Mouse (Mus musculus): ENCODE results near the gene Gabra5. TPM values are rescaled to one million over a fixed set of nuclear protein-coding genes. Genes with fewer than 3 reads are reported as not detected.

The Gabra5 gene
- 10 to 100 TPM; 40.3 to 50.8 TPM for total RNA-seq (2021)

DNA sequence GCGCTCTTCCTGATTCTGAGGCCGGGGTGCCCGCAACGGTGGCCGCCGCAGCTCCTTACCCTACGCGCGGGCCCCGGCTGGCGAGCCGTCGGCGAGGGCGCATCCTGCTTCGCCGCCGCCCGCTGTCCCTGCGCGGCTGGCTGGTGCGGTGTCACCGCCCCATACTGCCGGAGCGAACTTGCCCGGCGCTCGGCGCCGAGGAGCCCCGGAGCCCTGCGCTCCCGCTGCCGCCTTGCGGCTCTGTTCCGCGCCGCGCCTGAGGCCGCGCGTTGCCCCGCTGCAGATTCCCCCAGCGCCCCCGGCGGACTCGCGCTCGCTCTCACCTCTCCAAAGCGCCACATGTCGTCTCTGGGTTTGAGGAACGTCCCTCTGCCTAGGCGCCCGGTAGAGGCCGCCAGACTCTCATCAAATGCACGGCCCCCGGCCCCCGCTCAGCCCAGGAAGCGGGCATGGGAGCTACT lies at the start of gene Gabra5:
Gene Gabra5, minus strand, starts transcription at position 379 of the 461 bp plus-strand sequence.
- intact Hi-C loops (cut with DNase I), result loop anchor here (5.0 to 10.0 kb wide), 2 partner anchors 1235 to 1573 kb away; no protein-coding TSS in a partner anchor

DNA sequence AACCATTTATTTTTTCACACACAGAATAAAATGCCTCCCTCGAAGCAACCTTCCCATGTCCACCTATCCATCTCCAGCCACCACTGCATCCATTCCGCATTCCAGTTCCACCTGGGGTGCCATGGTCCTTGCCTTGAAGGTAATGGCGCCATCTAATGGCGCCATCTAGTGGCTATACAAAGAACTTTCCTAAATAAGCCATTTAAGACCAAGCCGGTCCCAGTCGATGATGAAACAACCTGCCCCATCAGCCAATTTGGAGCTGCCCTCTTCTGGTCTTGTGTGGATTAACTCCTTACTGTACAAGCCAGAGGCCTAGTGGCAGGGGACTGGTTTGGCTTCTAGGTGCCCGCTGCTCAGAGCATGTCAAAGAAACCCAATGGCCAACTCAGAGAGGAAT lies 28.7 kb upstream of the Gabra5 start:
- intact Hi-C loops (cut with DNase I), result no loop called here
- DNase-seq (ENCODE audit: low spot score in 2 of 2), result no peak

More for the DNA sequence above, at the start of gene Gabra5:
- peak; percentile 73 to 83 for DNase-seq (ENCODE audit: low spot score in 2 of 2)

DNA sequence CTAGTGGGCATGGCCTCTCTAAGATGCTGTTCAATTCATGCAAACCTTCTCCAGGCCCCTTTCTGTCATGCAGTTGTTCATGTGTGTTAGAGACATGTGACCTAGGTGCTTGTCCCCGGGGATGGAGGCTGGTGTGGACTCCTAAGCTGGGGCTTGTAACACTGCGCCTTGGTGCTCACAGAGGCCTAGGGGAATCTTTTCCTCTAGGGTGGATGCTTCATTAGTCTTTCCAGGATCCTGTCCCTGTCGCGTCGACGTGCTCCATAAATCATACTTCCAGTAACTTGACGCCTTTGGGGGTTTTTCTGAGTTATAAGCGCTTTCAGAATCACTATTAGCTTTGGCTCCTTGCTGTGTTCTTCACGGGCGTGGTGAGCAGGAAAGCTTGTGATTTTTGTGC lies 22.8 kb upstream of the Gabra5 start:
- intact Hi-C loops (cut with DNase I), result no loop called here
- no peak for DNase-seq (ENCODE audit: low spot score in 2 of 2)

DNA sequence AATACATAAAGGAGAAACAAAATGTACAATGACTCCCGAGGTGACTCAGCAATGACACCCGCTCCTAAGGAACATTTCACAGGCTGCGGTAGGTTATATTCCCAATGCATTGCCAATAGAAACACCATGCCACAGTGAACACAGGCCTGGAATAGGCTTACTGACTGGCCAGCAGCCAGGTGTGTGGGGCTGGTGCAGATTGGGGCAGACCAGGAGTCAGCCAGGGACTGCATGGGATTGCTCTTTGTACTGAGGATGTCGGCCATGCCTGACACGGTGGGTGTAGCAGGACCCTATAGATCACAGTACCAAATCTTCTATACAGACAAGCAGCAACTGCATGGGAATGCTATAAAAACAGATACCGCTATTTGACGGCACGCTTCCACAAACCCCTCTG lies 20.1 kb upstream of the Gabra5 start:
- no peak for DNase-seq (ENCODE audit: low spot score in 2 of 2)
- intact Hi-C loops (cut with DNase I), result no loop called here

DNA sequence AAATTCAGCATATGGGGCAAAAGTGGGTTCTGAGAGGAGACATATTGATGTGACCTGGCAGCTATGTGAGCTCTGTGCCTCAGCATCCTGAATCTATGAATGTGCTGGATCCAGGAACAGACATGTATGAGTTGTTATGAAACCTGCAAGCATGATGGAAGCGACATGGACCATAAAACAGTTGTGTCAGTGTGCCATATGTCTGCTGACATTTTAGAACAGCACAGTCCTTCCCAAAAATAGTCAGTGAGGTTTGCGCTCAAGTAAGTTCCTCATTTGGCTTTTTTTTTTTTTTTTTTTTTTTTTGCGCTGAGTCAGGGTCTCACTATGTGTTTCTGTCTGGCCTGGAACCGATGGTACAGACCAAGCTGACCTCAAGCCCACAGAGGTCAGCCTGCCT lies 19.6 kb upstream of the Gabra5 start:
- DNase-seq (ENCODE audit: low spot score in 2 of 2), result peak in 1 of 2 experiments; percentile 62
- intact Hi-C loops (cut with DNase I), result no loop called here

DNA sequence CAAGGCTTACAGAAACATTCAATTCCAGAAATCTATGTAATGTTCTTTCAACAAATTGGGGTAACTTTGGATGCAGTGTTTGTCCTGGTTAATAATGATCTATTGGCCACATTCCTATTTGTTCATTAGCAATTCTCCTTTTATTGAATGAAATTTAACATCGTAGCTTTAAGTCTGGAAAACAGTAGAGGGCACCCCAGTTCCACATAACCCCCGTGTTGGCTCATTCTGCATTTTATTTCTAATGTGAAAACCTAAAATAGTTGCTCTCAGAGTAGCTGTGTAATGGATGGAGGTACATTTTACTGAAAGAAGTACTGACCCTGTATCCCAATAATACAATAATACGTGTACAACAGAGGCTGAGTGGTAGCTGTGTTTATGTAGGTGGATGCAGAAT lies 3.1 kb upstream of the Gabra5 start:
- DNase-seq (ENCODE audit: low spot score in 2 of 2), result peak; percentile 37 to 69
- intact Hi-C loops (cut with DNase I), result loop anchor here (10.0 kb wide), 1 partner anchor 1232 kb away; no protein-coding TSS in a partner anchor

DNA sequence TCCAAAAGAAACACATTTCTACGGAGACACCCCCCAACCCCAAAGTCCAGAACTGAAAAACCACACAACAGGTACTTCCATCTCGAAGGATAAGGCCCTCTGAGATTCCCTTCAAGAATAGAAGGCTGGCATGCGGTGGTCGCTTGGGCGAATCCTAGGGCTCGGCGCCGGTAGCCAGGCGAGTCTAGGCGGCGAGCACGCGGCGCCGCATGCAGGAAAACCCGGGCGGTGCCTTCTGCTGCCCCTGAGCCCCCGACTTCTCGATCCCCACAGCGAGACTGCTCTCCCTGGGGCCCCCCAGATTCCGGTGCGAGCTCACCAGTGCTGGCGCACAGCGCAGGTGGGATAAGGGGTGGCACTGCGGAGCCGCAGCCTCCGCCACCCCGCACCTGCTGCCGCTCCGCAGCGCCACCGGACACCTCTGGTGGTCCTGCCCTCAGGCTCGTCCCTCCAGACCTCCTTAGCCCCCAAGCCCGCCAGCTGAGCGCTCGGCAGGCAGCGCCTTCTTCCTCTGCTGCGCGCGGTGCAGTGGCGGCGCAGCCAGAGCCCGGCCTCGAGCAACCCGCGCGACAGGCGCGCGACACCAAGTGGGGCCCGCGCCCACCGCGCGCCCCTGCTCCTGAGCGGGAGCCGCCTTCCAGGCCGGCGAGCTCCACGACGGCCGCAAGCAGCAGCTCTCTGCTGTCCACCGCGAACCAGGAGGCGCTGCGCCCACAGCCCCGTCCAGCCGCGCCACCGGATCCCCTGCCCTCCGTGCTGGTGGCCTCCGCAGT lies 813 bp downstream of the Gabra5 start:
- DNase-seq (ENCODE audit: low spot score in 2 of 2), result peak in 1 of 2 experiments; percentile 54
- intact Hi-C loops (cut with DNase I), result loop anchor here (5.0 kb wide), 1 partner anchor 1573 kb away; no protein-coding TSS in a partner anchor

DNA sequence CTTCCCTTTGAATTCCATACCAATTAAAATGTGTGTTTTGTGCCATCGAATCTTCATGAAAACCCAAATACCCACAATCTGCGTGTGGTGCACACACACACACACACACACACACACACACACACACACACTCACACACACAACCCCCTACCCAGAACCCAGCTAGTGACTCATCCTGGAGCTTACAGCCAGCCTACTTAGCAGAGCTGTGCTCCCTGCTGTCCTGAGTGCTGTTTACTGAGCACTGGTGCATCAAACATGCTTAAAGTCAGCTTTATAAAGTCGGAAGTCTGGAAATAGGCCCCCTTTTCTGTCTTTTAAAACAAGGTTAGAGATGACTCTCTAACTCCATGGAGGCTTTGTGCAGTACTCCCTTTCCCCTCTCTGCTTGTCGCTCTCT lies 7.0 kb downstream of the Gabra5 start:
- intact Hi-C loops (cut with DNase I), result no loop called here
- no peak for DNase-seq (ENCODE audit: low spot score in 2 of 2)

DNA sequence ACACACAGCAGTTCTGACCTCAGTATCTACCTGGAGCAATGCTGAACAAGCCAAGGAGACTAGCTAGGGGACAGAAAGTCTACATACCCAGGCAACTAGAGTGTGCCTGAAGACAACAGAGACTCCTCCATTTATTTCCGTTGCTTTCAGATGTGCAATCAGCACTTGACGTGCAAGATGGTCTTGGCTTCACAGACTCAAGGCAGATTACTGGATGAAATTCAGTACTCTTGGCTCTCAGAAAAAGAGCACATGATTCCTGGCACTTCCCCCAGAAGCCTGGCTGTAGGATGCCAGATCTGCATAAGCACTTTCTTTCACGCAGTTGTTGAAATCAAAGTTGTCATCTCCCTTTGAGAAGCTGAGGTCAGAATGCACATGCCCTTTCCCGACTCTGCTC lies 18.1 kb downstream of the Gabra5 start:
- intact Hi-C loops (cut with DNase I), result no loop called here
- peak in 1 of 2 experiments; percentile 86 for DNase-seq (ENCODE audit: low spot score in 2 of 2)

DNA sequence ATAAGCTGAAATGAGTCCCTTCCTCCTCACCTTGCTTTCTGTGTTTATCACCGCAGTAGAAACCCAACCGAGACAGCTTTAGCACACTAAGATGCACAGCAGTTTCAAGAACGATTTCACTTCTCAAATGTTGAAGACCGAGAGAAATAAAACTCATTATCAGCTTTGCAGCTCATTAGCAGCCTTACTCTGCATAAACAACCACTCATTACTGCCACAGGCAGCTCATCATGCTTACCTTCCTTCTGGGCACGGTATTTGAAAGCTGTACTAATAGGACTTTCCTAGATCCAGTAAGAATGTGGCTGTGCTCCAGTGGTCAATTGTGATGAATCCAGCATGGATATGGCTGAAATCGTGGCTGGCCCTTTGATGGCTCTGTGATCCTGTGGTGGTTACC lies 23.0 kb downstream of the Gabra5 start:
- intact Hi-C loops (cut with DNase I), result no loop called here
- no peak for DNase-seq (ENCODE audit: low spot score in 2 of 2)

DNA sequence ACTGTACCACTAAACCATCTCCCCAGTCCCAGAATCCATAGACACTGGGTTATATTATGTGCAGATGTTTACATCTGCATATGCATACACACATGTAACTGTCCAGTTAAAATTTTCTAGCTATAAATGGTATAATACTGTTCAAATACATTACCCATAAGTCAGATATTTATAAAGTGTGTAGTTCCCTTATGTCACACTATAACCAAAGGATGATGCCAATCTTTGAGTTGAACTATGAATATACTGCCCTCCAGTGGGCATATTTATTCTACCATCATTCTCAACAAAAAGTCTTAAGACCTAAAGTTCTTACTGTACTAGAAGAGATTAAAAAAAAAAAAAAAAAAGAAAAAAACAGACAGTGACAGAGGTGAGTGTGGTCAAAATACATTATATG lies 27.0 kb downstream of the Gabra5 start:
- DNase-seq (ENCODE audit: low spot score in 2 of 2), result no peak
- intact Hi-C loops (cut with DNase I), result no loop called here

DNA sequence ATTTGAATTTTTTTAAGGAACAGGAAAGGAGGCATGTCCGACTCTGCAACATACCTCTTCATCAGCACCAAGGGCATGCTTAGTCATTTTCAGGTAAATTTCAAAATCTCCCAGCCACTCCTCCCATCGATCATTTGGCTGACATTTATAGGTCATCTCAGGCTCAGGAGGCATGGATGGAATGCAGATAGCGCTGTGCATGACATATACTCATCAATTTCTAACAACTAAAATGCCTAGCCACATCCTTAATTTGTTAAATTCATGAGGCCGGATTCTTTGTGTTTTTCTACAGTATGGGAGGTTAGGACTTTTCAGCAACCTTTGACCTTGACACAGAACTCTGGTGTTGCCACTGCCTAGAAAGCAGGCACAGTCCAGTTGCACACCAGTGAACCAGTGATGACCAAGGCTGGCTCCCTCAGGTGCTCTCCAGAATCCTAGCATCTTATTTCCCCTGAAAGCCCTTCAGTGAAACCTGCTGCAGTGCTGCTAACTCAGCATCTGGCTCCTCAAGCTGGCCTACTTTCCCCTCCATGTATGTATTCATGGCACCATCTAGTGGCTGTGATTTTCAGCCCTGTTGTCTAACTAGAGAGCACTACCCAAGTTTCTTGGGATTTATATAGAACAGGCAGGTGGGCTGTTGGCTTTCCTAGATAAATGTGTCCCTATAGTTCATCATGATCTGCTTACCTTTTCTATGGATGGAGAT lies 35.9 kb downstream of the Gabra5 start:
- intact Hi-C loops (cut with DNase I), result loop anchor here (1.0 to 10.0 kb wide), 5 partner anchors 87 to 1247 kb away; partner anchors contain the start of gene Gabrg3
- DNase-seq (ENCODE audit: low spot score in 2 of 2), result peak; percentile 70 to 87

DNA sequence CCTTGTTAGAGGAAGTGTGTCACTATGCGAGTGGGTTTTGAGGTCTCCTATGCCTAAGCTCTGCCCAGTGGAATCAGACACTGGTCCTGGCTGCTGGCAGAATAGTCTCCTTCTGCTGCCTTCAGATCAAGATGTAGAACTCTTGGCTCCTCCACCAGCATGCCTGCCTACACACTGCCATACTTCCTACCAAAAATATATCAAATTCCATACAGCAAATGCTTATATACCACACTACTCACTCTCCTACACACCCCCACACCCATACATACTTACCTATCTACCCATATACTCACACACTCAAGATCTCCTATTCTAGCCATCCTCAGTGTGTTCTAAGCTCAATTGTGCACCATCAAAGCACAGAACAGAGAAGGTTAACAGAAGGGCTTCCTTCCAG lies 38.5 kb downstream of the Gabra5 start:
- DNase-seq (ENCODE audit: low spot score in 2 of 2), result peak in 1 of 2 experiments; percentile 60

DNA sequence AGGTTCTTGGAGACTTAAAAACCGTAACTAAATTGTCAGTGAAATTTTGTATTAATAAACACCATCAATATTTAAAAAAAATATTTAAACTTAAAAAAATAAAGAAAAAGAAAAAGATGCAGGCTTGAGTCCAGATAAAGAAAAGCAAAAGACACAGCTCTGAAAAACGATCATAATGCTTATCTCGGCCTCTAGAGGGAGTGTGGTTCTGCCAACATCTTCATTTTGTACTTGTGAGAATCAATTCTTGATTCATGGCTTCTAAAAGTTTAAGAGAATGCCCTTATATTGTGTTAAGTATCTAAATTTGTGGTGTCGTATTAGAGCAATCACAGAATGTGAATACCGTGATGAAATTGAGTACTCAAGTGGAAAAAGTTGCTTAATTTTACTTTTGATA lies 49.5 kb downstream of the Gabra5 start:
- no peak for DNase-seq (ENCODE audit: low spot score in 2 of 2)
- intact Hi-C loops (cut with DNase I), result no loop called here

More for the DNA sequence above, 38.5 kb downstream of the Gabra5 start:
- intact Hi-C loops (cut with DNase I), result loop anchor here (5.0 to 10.0 kb wide), 4 partner anchors 84 to 1244 kb away; partner anchors contain the start of gene Gabrg3

DNA sequence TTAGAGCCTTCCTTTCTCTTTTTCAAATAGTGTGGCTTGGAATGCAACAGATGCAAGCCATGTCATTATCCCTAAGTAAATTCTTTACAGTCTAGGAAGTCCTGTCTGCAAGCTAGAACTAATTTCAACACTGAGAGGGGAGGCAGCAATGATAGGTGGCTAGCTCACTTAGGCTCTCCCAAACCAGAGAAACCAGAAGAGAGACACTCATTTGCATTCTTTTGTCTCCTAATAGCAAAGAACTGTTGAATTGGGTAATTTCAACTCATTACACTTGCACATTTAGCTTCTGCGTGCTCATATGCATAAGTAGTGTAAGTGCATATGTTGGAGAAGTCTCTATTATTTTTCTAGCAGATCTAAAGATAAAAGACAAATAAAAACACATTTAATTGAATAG lies 61.6 kb downstream of the Gabra5 start:
- intact Hi-C loops (cut with DNase I), result no loop called here
- no peak for DNase-seq (ENCODE audit: low spot score in 2 of 2)

DNA sequence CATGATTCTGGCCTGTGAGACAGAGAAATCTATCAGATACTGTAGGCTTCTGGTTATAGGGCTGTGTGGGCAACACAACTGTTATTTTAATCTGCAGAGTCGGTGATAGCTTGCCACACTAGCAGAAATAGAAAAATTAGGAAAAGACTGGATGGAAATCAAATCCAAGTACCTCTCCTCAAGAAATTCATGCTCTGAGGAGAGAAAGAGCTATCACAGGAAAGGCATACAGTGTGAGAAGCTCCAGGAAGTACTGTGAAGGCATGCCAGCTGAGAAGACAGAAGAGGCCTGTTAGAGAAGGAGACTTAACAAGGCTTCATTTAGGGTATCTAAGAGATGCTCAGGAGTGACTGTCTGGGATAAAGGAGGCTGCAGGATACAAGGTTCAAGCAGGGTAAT lies 87.2 kb downstream of the Gabra5 start:
- DNase-seq (ENCODE audit: low spot score in 2 of 2), result peak in 1 of 2 experiments; percentile 60
- intact Hi-C loops (cut with DNase I), result no loop called here

DNA sequence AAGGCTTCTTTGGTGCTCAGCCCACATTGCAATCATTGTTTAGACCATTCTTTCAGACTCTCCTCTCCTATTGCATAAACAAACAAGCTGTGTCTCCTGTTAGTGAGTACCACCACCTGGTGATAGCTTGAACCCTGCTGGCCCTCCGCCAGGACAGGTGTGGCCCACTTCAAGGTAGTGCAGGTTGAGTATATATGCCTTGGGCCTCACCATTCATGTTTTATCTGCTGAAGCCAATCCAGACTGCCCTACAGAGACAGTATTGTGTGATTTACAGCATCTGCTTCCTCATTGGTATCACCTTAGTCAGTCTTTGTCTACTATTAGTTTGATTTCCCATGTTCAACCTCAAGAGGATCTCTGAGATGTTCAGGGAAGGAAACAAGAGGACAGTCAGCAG lies 88.8 kb downstream of the Gabra5 start:
- no peak for DNase-seq (ENCODE audit: low spot score in 2 of 2)
- intact Hi-C loops (cut with DNase I), result no loop called here

DNA sequence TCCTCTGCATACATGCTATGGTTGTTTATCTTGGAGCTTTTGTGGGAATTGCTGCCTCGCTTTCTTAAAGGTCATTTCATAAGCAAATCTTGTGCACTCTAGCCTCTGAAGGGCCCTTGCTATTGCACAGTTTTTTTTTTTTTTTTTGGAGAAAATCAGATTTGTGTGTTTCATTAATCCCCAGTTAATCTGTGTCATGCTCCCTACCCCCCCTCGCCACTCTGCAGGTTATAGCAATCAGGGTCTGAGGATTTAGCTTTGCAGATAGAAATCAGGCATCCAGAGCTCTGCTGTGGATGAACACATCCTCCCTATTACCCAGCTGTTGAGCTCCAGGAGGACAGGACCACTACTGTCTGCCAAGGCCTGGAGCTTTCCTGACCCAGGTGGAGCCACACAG lies 90.5 kb downstream of the Gabra5 start, which contains the start of gene Gabrb3:
Gene Gabrb3, plus strand, starts transcription at position 301 of the 400 bp plus-strand sequence.
- intact Hi-C loops (cut with DNase I), result no loop called here
- no peak for DNase-seq (ENCODE audit: low spot score in 2 of 2)

DNA sequence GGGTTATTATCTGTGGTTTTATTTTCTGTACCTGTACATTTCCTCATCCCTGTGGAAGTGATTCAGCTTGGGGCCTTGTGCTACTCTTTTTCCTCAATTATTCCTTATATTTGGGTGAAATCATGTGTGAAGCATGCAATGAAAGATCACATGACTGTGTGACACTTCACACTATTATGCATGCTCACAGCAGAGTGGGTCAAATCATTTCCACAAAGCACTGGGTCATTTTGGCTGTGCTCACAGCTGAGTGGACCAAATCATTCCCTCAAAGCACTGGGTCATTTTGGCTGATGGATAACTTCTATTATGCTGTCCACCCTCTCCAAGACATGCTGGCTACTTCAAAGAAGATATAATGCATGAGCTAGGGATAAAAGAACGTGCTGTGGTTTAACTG lies 97.0 kb downstream of the Gabra5 start:
- intact Hi-C loops (cut with DNase I), result no loop called here
- no peak for DNase-seq (ENCODE audit: low spot score in 2 of 2)

DNA sequence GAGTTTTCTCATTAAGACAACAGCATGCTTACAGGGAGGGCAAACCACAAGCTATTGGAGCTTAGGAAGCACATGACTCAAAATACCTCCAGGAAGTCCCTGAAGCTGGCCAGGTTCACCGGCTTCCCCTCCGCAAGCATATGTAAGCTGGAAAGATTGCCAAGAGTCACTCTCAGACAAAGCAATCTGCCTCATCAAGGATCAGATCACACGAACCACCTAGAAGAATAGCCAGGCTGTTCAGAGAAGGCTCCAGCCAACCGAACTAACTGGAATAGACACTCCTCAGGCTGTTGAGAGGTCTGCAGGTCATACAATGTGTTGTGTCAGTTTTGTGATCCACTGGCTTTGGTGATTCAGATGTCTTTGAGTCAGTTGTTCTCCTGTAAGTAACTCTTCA lies 98.7 kb downstream of the Gabra5 start:
- no peak for DNase-seq (ENCODE audit: low spot score in 2 of 2)
- intact Hi-C loops (cut with DNase I), result no loop called here

Data from left cerebral cortex, postnatal 25 days (tissue).